Mouse (Mus musculus) myocyte (in vitro differentiated cells): ENCODE results near the gene Fam160b1. TPM values are rescaled to one million over a fixed set of nuclear protein-coding genes. Genes with fewer than 3 reads are reported as not detected.

Source experiments
- H3K27me3 ChIP-seq: one replicate; pipeline ENCODE4 v1.6.1; 2011; ENCODE audit not compliant: control insufficient read depth, insufficient read depth, insufficient read length
- H3K36me3 ChIP-seq: one replicate; pipeline ENCODE4 v1.6.1; 2011; ENCODE audit not compliant: control insufficient read depth, insufficient read depth
- H3K4me2 ChIP-seq: one replicate; pipeline ENCODE4 v1.6.1; 2011; ENCODE audit warnings: low read depth, control low read depth
- H3K4me3 ChIP-seq: one replicate; pipeline ENCODE4 v1.5.1; 2011; ENCODE audit warnings: mild to moderate bottlenecking, control low read depth, moderate library complexity
- H3K79me2 ChIP-seq: one replicate; pipeline ENCODE4 v1.6.1; 2011; ENCODE audit not compliant: control insufficient read depth, insufficient read depth
- H3ac ChIP-seq: one replicate; pipeline ENCODE4 v1.6.1; 2011; ENCODE audit not compliant: control insufficient read depth, insufficient read length
- CEBPB ChIP-seq: IDR thresholded peaks from 2 replicates; pipeline ENCODE4 v1.6.1; 2011; ENCODE audit warnings: mild to moderate bottlenecking, moderate library complexity; ENCODE audit not compliant: poor library complexity, insufficient read depth, severe bottlenecking
- E2F4 ChIP-seq: IDR thresholded peaks from one replicate; pipeline ENCODE4 v1.6.1; 2011; ENCODE audit warnings: mild to moderate bottlenecking, control low read depth, moderate library complexity; ENCODE audit not compliant: insufficient read depth
- MAX ChIP-seq: IDR thresholded peaks from one replicate; pipeline ENCODE4 v1.6.1; 2011; ENCODE audit warnings: low read depth, mild to moderate bottlenecking, control low read depth
- MYOD1 ChIP-seq, 3 experiments: IDR thresholded peaks; one replicate each; pipeline ENCODE4 v1.6.1; 2011; ENCODE audit warnings: control low read depth in 2 of 3, low read depth in 2 of 3, mild to moderate bottlenecking in 2 of 3, moderate library complexity in 1 of 3; ENCODE audit not compliant: insufficient read length in 2 of 3, control insufficient read depth in 1 of 3
- MYOG ChIP-seq, 3 experiments: IDR thresholded peaks; one replicate each; pipeline ENCODE4 v1.6.1; 2011; ENCODE audit warnings: control low read depth in 2 of 3, low read depth in 2 of 3, mild to moderate bottlenecking in 2 of 3; ENCODE audit not compliant: insufficient read length in 2 of 3, control insufficient read depth in 1 of 3, insufficient read depth in 1 of 3
- POLR2A ChIP-seq: IDR thresholded peaks from one replicate; pipeline ENCODE4 v1.6.1; 2011; ENCODE audit warnings: low read depth, mild to moderate bottlenecking, control low read depth, moderate library complexity; ENCODE audit not compliant: insufficient read length
- POLR2AphosphoS2 ChIP-seq: IDR thresholded peaks from one replicate; pipeline ENCODE4 v1.6.1; 2011; ENCODE audit warnings: low read depth, control low read depth; ENCODE audit not compliant: insufficient read length
- REST ChIP-seq: IDR thresholded peaks from one replicate; pipeline ENCODE4 v1.6.1; 2011; ENCODE audit warnings: mild to moderate bottlenecking, control low read depth, moderate library complexity; ENCODE audit not compliant: insufficient read depth, insufficient read length
- SRF ChIP-seq: IDR thresholded peaks from one replicate; pipeline ENCODE4 v1.6.1; 2011; ENCODE audit warnings: low read depth; ENCODE audit not compliant: control insufficient read depth, insufficient read length
- TCF12 ChIP-seq: IDR thresholded peaks from one replicate; pipeline ENCODE4 v1.6.1; 2011; ENCODE audit warnings: mild to moderate bottlenecking, control low read depth; ENCODE audit not compliant: poor library complexity, insufficient read depth, severe bottlenecking
- TCF3 ChIP-seq: IDR thresholded peaks from one replicate; pipeline ENCODE4 v1.6.1; 2011; ENCODE audit warnings: low read depth, control low read depth; ENCODE audit not compliant: insufficient read length
- USF1 ChIP-seq: IDR thresholded peaks from one replicate; pipeline ENCODE4 v1.6.1; 2011; ENCODE audit warnings: low read depth, mild to moderate bottlenecking, control low read depth, moderate library complexity
- polyA plus RNA-seq: library from polyadenylated mRNA; unstranded; fragments of >200 nt; fragmentation: generic; extraction: Trizol; gene quantifications from one replicate; pipeline ENCODE4 v1.2.1, GENCODE M21; 2012; ENCODE audit warnings: missing spikeins

Gene Fam160b1
- polyA plus RNA-seq, 1 experiment = 7.1 TPM

GRCm38 (mm10) chr19:57358836-57359598 lies 1.5 kb upstream of the Fam160b1 start:
- Histone ChIP-seq H3K4me2 (peak overlapping the region; percentile 94), H3K27me3 (no peaks in the 10 kb centered on the region), H3K79me2 (peaks cover 44% of the 10 kb centered on the region), H3K36me3 (no peaks in the 10 kb centered on the region), H3K4me3 (peak overlapping the region; percentile 60), H3ac (no peak overlapping the region)
- no peak for TF ChIP-seq MAX
- TF ChIP-seq TCF12 = no peak
- TF ChIP-seq CEBPB = no peak
- no peak for TF ChIP-seq MYOD1 (IDR thresholded peaks at IDR 0.05; ENCODE audit: control insufficient read depth in 1 of 3, insufficient read length in 2 of 3, low read depth in 2 of 3)
- no peak for TF ChIP-seq TCF3
- no peak for TF ChIP-seq POLR2AphosphoS2
- no peak for TF ChIP-seq SRF
- no peak for TF ChIP-seq REST
- TF ChIP-seq MYOG (IDR thresholded peaks at IDR 0.05; ENCODE audit: control insufficient read depth in 1 of 3, insufficient read depth in 1 of 3, insufficient read length in 2 of 3, low read depth in 2 of 3) = no peak
- TF ChIP-seq POLR2A = no peak
- TF ChIP-seq E2F4 = no peak
- TF ChIP-seq USF1 = no peak

DNA sequence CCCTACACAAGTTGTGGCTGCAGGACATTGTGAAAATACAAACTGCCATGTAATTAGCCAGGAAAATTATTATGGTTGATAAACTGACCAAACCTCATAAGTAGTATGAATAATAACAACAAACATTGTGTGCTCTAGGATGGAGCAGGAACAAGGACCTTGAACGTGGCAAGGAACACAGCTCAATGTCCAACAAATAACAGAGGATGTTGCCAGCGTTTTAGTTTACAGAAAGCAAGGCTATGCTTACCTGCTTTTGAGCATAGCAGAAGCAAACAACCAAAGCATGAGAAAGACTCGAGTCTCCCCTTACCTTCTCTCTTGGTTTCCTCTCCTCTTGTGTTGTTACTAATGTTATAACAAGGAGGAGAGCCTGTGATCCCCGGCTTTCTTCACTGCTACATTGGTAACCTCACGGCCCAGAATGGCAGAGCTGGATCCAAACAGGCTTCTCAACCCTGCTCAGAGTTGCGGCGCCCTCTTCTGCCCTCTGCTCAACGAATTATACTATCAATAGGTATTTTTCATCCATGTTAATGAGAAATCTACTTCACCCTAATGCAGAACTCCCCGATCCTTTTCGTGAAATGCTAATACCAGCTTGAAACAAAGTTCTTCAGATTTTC lies 666 bp upstream of the Fam160b1 start:
- Histone ChIP-seq H3K4me3 (peak overlapping the region; percentile 60), H3K36me3 (no peaks in the 10 kb centered on the region)
- no peak for TF ChIP-seq MYOG (IDR thresholded peaks at IDR 0.05; ENCODE audit: control insufficient read depth in 1 of 3, insufficient read depth in 1 of 3, insufficient read length in 2 of 3, low read depth in 2 of 3)
- TF ChIP-seq E2F4 = no peak
- TF ChIP-seq REST = no peak
- TF ChIP-seq USF1 = no peak
- no peak for TF ChIP-seq MYOD1 (IDR thresholded peaks at IDR 0.05; ENCODE audit: control insufficient read depth in 1 of 3, insufficient read length in 2 of 3, low read depth in 2 of 3)
- TF ChIP-seq SRF = no peak
- TF ChIP-seq MAX = no peak
- no peak for TF ChIP-seq TCF3
- TF ChIP-seq POLR2A = no peak
- TF ChIP-seq CEBPB = no peak

DNA sequence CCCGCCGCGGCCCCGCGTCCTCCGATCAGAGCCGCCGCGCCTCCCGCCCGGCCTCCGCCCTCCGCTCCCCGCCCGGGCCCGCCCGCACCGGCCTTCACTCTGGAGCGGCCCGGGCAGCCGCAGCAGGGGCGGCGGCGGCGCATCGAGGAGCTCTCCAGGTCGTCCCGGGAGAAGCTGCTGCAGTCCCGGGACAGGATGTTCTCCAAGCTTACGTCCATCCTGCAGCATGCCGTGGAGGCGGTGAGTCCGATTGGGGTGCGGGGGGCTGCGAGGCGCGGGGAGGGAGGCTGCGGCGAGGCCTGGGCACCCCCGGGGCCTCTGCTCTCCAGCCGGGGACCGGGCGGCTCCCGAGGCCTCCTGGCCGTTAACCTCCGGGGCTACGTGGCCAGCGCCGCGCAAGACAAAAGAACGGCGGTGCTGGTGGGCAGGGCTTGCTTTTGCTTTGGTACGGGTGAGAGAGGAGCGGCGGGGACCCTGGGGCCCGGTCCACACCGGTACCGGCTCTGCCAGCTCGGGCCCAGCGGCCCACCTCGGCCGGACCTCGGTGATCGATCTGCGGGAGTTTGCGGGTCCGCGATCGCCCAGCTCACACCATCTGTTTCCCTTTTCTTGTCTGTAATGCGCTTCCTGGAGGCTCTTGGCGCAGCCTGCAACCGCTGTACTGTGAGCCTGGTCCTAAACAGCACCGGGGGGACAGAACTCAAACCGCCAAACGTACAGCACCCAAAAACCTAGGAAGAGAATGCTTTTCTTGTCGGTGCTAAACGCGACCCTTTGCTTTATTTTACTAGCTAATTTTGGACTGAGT lies 855 bp downstream of the Fam160b1 start:
- no peaks in the 10 kb centered on the region for H3K27me3 ChIP-seq
- H3K4me3 ChIP-seq = peak overlapping the region; percentile 60
- peaks cover 67% of the 10 kb centered on the region for H3K79me2 ChIP-seq
- H3K4me2 ChIP-seq = peak overlapping the region; percentile 97
- H3K36me3 ChIP-seq = no peaks in the 10 kb centered on the region
- TF ChIP-seq SRF (no peak), MYOD1 (IDR thresholded peaks at IDR 0.05; ENCODE audit: control insufficient read depth in 1 of 3, insufficient read length in 2 of 3, low read depth in 2 of 3) (peak in 1 of 3 experiments; percentile 15)
- H3ac ChIP-seq = peak overlapping the region; percentile 79

More for the DNA sequence above, 666 bp upstream of the Fam160b1 start:
- Histone ChIP-seq H3K79me2 (peaks cover 52% of the 10 kb centered on the region), H3K27me3 (no peaks in the 10 kb centered on the region), H3ac (peak overlapping the region; percentile 79), H3K4me2 (peak overlapping the region; percentile 94)

GRCm38 (mm10) chr19:57361939-57362307 lies 1.4 kb downstream of the Fam160b1 start:
- Histone ChIP-seq H3ac (peak overlapping the region; percentile 79), H3K4me3 (peak overlapping the region; percentile 60), H3K79me2 (peaks cover 73% of the 10 kb centered on the region), H3K4me2 (peak overlapping the region; percentile 97), H3K27me3 (no peaks in the 10 kb centered on the region), H3K36me3 (no peaks in the 10 kb centered on the region)
- TF ChIP-seq MYOG (IDR thresholded peaks at IDR 0.05; ENCODE audit: control insufficient read depth in 1 of 3, insufficient read depth in 1 of 3, insufficient read length in 2 of 3, low read depth in 2 of 3) = no peak
- no peak for TF ChIP-seq POLR2AphosphoS2
- no peak for TF ChIP-seq MAX
- TF ChIP-seq SRF = no peak
- no peak for TF ChIP-seq USF1
- TF ChIP-seq E2F4 = no peak
- no peak for TF ChIP-seq MYOD1 (IDR thresholded peaks at IDR 0.05; ENCODE audit: control insufficient read depth in 1 of 3, insufficient read length in 2 of 3, low read depth in 2 of 3)
- no peak for TF ChIP-seq TCF3
- TF ChIP-seq REST = no peak
- no peak for TF ChIP-seq CEBPB
- TF ChIP-seq POLR2A = no peak
- TF ChIP-seq TCF12 = no peak
